Mouse (Mus musculus): Measurements from ENCODE around the gene Sdccag8.
"Not testable (repeated sequence)": the region's sequence is repeated elsewhere in the genome, so short reads cannot be mapped to it uniquely, and the experiment has no call there.

Gene Sdccag8

DNA sequence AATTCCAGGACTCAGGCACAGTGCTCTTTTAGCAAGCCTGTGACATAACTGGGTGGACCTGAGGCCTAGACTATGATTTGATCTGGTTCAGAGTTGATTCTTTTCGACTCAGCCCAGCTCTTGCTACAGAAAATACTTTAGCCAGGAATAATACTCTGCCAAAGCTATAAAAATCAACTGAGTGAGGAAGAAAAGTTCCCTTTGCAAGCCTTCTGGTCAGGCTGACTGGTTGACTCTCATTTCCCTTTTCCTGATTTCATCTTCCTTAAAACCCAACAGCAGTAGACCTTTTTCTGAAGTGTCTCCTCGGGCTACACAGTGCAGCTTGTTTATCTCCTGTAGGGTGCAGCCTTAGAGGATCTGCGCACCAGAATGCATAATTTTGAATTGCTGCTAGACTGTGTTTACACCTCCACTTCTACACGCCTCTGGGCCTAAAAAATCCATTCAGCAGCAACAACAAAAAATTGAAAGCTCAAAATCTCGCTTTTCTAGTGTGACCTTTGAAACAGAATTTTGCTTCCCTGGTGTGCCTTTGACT lies 13.6 kb downstream of the Sdccag8 start:
- DNase-seq (ENCODE audit: low read depth, low spot score) = no peak

DNA sequence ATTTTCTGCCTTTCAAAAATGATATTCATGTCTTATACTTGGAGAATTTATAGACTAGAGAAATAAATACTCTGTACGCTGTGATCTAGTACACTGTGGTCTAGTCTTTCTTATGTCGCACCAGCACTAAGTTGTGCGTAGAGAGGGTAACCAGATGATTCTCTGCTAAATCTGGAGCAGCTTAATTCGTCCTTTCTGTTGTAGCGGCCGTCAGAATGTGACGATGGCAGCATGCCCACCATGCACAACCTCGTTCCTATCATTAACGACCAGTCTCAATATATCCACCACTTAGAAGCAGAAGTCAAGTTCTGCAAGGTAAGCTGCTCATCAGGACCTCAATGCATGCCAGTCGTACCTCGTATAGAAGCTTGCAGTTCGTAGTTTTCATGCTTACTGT lies 14.2 kb downstream of the Sdccag8 start:
- DNase-seq (ENCODE audit: low read depth, low spot score) = no peak

DNA sequence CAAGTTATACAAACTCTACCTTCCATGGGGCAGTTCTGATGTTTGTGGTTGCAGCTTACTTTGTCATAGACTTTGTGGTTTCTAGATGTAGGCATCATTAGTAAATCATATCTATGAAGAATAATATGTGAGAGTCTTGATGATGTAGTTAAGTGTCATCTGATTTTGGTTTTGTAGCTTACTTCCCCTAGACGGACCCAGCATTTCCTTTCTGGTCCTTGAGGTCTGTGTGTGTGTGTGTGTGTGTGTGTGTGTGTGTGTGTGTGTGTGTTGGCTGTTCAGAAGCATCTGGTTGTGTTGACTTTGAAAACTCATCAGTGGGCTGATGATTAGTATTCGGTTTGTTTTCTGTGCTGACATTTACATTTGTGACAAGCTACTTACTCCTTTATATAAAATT lies 17.6 kb downstream of the Sdccag8 start:
- no peak for DNase-seq (ENCODE audit: low read depth, low spot score)

GRCm38 (mm10) chr1:176832607-176833006 lies 18.1 kb downstream of the Sdccag8 start:
- no peak for DNase-seq (ENCODE audit: low read depth, low spot score)

DNA sequence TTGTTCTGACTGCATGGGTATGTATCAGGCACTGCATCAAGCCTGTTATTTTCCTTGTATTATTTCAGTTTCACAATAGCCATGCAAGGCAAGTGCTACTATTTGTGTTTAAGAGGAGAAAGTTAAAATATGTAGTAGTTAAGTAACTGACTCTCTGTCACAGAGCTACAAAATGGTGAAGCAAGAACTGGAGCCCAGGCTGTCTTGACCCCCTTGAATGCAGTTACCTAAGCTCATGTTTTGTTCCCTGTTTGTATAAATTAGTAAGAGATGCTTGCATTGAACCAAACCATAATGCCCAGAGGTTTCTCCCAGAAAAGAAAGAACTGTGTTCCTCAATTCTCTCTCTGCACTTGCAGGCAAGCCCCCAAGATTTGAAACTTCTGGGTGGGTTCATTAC lies 18.8 kb downstream of the Sdccag8 start:
- no peak for DNase-seq (ENCODE audit: low read depth, low spot score)

GRCm38 (mm10) chr1:176833948-176834347 lies 19.5 kb downstream of the Sdccag8 start:
- DNase-seq (ENCODE audit: low read depth, low spot score) = no peak

GRCm38 (mm10) chr1:176834880-176835279 lies 20.4 kb downstream of the Sdccag8 start:
- DNase-seq (ENCODE audit: low read depth, low spot score) = no peak

GRCm38 (mm10) chr1:176835501-176836294 lies 21.2 kb downstream of the Sdccag8 start:
- no peak for DNase-seq (ENCODE audit: low read depth, low spot score)

DNA sequence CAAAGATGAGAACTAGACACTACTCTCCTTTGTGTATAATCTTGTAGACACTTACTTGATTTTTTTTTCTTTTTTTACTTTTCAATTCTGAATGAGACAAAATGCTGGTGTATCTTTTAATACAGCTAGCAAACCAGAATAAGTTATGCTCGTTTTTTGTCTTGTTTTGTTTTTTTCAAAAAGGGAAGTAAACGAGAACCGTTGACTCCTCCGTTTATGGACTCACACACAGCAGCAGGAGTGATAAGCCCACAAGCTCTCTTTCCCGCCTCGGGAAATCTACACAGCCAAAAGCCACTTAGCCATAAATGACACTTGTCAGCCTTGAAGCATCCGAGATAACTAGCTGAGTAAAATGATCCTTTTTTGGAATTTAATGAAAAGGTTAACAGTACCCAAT lies 22.1 kb downstream of the Sdccag8 start:
- not testable (repeated sequence) for DNase-seq (ENCODE audit: low read depth, low spot score)

DNA sequence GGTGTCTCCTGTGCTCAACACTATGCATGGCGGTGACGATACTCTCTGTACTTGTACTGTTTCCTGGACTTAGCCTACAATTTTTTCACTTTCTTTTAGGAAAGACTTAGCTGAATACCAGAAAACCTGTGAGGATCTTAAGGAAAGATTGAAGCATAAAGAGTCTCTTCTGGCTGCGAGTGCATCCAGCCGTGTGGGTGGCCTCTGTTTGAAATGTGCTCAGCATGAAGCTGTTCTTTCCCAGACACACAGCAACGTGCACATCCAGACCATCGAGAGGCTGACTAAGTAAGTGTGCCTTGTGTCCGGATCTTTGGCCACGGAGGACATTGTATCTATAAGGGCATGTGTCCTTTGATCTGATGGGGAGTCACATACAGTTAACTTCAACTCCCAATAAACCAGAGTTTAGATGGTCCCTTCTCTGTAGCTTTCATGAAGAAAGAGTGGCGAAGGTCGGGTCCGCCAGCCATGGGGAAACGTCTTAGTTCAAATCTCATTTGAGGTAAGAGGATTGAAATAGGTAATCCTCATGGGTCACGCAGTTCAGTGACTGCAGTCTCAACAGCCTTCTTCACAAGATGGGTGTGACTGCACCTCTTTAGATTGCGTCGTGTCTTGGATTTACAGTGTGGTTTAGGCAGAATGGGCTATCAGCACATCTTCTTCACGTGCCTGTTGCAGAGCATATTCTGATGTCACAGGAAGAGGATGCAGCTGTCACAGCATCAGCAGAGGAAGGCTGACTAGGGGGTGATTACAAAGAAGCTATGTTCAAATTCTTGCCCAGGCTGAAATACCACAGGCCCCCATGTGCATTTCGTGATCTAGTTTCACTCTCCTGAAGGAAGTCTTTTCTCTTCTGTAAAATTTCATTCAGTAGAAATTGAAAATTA lies 30.9 kb downstream of the Sdccag8 start:
- DNase-seq (ENCODE audit: low read depth, low spot score) = no peak

DNA sequence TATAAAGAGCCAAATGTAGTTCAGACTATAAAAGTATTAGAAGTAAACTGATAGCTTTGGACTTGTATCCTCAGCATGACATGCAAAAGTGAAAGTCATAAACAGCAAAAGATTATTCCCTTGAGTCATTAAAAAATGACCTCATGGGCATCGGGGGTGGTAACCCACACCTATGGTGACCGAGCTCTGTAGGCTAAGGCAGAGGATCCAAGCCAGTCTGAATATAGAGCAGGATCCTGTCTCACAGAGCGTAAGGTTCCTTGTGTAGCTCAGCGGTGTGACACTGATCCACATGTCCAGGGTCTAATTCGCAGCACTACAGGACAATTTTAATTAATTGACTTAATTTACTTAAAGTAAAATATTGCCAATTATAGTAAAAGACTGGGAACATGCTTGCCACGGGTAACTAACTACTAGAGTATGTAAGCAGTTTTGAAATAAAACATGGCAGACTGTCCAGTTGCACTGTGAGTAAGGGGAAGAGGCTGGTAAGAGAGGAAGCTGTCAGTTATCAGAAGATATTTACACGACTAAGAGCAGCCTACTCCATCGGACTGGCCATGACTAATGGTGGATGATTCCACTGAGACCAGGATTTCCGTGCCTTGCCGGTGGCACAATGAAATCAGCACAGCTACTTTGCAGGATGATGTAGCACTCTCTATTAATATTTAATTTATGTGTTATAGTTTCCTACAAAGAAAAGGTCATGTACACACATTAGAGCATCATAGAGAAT lies 32.8 kb downstream of the Sdccag8 start:
- DNase-seq (ENCODE audit: low read depth, low spot score) = no peak

GRCm38 (mm10) chr1:176848613-176849290 lies 34.3 kb downstream of the Sdccag8 start:
- no peak for DNase-seq (ENCODE audit: low read depth, low spot score)

GRCm38 (mm10) chr1:176849377-176849776 lies 34.9 kb downstream of the Sdccag8 start:
- no peak for DNase-seq (ENCODE audit: low read depth, low spot score)

GRCm38 (mm10) chr1:176851401-176851800 lies 36.9 kb downstream of the Sdccag8 start:
- no peak for DNase-seq (ENCODE audit: low read depth, low spot score)

DNA sequence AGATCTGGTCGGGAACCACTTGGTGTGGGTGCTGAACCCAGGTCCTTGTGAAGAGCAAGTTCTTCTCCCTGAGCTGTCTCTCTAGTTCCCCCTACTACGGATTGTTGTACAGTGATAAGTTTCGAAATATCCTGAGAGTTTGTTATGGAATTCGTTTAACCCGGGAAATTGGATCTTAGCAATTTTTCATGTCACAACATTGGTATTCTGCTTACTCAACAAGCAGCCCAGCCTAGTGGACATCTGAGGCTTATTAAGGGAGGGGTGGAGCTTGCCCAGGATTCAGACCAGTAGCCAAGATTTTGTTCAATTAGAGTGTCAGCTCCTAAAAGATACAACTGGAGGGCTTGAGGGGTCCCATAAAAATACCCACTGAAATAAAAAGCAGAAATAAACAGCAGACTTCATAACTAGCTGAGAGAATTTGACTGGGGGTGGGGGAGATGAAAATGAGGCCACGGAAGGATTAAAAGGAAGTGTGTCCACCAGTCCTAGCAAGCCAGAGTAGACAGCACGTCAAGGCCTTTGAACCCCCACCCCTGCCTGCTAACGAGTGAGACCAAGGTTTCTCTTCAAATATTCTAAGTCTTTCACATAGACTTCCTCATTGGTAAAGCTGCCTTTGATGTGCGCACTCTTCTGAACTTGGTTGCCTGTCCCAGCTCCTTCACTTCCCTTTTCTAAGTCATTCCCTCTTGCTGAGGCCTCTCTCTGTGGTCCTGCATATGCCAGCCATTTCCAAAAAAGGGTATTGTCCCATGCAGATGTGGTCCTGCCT lies 38.5 kb downstream of the Sdccag8 start:
- no peak for DNase-seq (ENCODE audit: low read depth, low spot score)

DNA sequence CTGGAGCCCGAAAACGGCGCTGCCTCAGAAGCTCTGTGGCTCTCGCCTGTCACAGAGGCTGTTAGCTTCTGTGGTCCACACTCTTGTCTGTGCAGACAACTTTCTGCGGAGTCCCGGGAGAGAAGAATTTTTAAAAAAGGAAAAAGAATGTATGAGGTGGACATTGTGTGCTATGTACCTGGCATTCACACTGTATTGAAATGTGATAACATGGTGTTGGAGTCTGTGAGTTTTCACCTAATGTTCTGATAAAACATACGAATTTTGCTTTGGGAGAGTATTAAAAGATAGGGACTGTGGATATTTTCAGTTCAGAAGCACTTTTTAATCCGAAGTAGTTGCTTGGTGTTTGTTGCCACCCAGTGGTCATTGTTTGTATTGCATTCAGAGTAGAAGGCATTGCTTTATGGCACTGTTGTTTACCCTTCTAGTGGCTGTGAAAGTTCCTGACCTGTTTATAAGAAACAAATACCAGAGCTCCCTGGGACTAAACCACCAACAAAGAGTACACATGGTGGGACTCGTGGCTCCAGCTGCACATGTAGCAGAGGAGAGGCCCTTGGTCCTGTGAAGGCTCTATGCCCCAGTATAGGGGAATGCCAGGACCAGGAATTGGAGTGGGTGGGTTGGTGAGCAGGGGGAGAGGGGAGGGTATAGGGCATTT lies 47.7 kb downstream of the Sdccag8 start:
- DNase-seq (ENCODE audit: low read depth, low spot score) = peak; percentile 64

DNA sequence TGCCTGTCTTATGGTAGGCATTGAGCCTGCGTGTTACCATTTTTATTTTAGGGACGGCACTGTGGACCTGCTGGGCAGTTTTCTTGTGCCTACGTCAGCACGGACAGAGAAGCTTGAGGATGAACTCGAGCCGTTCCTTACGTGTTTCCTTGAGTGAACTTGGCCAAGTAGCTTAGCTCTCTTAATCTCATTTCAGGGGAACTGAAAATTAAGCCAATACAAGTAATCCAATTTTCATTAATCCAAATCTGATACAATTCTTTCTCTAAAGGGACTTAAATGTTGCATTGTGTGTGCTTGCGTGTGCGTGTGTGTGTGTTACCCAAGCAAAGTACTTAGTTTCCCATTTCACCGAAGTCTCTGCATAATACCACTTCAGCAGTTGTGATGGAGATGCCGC lies 56.0 kb downstream of the Sdccag8 start:
- no peak for DNase-seq (ENCODE audit: low read depth, low spot score)

- DNase-seq (ENCODE audit: low read depth, low spot score) = no peak
Observed at GRCm38 (mm10) chr1:176871975-176872374, 57.5 kb downstream of the Sdccag8 start.

- DNase-seq (ENCODE audit: low read depth, low spot score) = no peak
Observed at GRCm38 (mm10) chr1:176873463-176873862, 59.0 kb downstream of the Sdccag8 start.

DNA sequence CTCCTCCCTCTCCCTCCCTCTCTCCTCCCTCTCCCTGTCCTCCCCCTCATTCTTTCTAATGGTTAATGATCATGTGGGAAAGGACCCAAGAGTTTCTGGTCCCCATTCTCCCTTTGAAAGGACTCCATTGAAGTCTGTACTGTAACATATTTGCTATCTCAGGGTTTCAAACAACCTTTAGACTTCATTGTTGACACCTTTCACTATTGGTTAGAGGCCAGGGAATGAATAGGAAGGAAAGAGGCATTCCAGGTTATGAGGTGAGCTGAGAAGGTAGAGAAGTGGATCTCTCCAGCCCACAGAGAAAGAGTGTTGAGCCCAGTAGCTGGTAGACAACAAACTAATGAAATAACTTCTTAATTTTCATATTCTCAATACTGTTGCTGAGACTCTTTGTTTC lies 59.7 kb downstream of the Sdccag8 start:
- no peak for DNase-seq (ENCODE audit: low read depth, low spot score)

All from embryo, embryonic 11.5 days (tissue).